Mouse (Mus musculus): ENCODE measurements at regions not wholly inside any gene's neighbourhood (a gene's known extent, or its start where the extent isn't known, plus 50 kb on each side); places are given as distances from the start of the nearest gene placed in this dataset.

DNA sequence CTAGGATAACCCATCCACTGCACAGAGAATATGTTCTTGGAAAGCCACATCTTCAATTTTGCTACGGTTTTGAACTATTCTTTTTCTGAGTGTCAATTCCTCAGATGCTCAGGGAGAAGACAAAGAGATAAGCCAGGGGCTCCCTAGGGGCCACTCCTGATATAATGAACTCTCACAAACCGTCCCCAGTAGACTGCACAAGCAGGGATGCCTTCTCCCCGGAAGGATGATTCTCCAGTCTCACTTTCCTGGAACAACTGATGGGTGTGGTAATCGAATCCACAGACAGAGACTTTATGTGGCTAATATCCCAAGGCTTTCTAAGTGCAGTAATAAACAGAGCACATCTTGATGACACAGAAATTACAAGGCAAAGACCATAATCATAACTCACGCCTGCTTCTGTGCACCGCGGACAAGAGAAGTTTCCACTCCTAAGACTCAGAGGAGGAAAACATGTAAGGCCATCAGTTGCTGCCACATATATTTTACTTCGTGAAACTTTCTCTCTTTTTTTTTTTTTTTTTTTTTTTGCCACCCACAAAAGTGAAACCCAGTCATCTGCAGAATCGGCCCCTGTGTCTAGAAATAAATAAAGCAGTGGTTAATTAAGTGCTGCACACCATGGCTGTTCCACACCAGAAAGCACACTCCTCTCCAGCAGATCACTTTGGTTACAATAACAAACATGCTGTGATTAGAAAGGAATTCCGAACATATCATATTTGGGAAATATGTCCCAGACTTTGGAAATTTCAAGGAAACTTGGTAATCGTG is 433.8 kb downstream of the Gsdmc2 start:
- no peak for ATAC-seq (replicated peaks; ENCODE audit: low FRiP score, poor library complexity, severe bottlenecking)

DNA sequence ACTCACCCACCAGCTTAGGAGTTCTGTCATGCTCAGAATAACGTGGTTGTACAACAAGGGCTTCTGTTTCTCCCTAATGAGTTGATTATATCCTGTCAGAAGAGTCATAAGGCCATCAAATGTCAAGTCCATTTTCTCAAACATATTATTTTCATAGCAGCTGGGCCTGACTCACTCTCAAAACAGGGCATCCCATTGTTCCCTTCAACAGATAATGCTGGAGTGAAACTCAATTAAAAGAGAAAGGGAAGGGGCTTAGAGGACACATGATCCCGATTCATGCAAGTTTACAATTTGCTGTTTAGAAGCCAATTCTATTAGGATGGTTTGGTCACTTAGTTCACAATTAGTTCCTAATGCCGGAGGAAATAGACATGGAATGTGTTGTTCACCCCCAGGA is 444.5 kb downstream of the Gsdmc2 start:
- no peak for ATAC-seq (replicated peaks; ENCODE audit: low FRiP score, poor library complexity, severe bottlenecking)

DNA sequence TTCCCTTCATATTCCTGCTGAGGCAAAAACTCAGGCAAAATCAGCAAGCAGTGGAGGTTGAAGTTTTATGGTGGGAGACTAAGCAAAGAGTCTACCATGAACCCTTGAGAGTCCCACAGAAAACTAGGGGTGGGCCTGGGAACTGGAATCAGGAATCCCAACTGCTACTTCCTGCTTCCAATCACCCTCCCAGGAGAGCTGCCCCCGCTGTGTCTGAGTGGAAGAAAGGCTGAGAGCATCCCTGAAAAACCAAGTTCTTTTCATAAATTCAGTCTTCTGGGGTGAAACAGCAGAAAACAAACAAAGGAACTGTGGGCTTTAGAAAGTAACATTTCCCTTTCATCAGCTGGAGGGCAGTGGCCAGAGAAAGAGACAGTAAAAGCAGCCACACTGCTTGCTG is 445.0 kb downstream of the Gsdmc2 start:
- ATAC-seq (replicated peaks; ENCODE audit: low FRiP score, poor library complexity, severe bottlenecking): no peak

DNA sequence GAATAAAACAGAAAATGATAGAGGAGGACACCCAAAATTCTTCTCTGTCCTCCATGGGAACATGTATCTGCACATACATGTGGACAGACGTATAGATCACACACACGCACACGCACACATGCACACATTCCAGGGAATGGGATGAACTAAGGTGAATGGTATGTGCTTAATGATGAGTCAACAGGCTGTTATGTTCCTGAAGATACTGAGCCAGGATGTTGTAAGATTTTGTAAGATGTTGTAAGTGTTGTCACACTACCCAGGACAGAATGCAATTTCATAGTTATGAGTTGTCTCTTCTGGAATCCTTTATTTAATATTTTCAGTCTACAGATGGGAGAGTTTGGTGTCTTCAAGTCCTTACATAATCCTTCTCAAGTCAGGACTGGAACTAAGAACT is 447.5 kb downstream of the Gsdmc2 start:
- no peak for ATAC-seq (replicated peaks; ENCODE audit: low FRiP score, poor library complexity, severe bottlenecking)

DNA sequence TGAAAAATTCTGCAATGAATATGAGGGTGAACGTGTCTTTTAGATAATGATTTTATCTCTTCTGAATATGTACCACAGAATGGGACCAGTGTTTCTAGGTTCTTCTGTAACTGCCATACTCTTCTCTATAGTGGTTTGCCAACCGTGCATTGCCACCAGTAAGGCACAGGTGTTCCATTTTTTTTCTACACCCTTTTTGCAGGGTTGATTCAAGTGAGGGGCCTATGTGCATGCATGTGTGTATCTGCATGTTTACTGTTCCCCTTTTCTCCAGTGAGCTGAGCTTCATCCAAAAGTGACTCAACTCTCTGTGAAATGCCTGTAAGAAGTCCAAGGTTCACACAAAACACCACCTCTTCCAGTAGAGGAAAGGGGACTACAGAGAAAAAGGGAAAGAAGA is 467.7 kb downstream of the Gsdmc2 start:
- ATAC-seq (replicated peaks; ENCODE audit: low FRiP score, poor library complexity, severe bottlenecking): no peak

DNA sequence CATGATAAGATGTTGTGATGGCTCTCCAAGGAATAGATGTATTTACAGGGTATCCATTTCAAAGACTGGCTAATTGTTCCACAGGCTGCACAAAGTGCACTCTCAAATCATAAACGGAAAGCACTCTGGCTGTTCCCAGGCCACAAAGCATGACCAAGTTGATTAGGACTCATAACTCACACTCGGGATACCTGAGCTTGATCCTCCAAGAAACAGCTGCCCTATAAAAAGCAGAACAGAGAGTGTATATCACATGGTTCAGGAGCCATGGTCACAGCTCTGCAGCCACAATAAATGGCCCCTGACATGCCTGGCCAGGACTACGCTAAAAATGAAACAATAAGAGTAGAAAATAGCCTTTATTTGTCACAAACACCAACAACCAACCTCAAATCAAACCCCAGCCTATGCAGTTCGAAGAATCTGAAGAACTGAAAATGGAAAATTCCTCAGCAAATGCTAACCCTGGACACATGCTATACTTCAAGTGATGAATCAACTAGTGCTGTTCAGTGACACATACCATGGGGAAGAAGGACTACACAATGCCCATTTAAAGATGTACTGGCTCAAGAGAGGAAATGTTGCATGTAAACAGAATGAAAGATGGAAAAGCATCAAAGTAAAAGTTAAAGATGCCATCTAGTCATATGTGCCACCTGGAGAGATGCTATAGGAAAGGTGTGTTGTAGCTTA is 473.5 kb downstream of the Gsdmc2 start:
- no peak for ATAC-seq (replicated peaks; ENCODE audit: low FRiP score, poor library complexity, severe bottlenecking)

DNA sequence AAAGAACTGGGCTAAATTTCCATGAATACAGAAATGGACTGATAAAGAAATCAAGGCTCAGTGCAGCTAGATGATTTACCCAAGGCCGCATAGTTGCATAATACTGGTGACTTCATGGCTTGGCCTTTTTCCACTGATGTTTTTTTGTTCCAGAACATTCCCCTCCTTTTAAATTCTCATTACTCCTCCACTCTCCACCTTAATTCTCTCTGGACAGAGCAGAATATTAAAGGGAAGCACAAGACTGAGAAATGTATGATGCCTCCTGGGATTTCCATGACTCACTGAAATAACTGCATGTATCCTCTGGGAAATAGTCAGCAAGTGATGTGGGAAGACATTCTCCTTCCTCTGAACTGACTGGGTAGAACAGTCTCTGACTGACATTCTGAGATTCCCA is 480.5 kb downstream of the Gsdmc2 start:
- ATAC-seq (replicated peaks; ENCODE audit: low FRiP score, poor library complexity, severe bottlenecking): no peak

DNA sequence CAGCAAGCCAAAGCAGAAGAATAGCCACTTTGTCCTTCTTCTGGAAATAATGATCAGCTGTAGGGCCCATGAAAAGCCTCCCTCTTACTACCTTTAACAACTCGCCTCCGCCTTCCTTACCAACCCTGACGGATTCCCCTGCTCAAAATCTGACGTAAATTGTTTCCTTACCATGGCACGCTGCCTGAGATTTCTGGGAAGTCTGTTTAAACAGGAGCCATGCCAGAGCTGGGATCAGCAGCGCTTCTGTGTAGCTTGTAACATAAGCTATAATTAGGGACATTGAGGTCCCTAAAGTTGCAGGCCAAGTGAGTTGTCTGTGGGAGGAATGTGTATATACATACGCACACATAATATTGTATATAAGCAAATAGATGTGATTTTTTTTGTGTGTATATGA is 484.6 kb downstream of the Gsdmc2 start:
- no peak for ATAC-seq (replicated peaks; ENCODE audit: low FRiP score, poor library complexity, severe bottlenecking)

DNA sequence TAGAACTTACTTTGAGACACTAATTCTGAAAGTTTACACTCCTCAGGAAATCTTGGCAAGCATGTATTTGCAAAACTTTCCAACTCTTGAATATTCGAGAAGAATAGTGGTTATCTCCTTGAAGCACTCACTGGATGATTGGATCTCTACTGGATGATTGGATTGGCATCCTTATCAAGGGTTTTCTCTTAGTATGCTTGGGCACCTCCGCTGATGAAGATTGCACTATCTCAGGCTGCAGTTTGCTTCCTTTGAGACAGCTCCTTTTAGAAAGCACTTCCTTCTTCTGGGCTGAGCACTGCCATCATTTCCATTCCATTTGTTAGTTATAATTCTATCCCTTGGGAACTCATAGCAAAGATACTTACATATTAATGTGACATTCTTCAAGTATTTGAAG is 503.2 kb downstream of the Gsdmc2 start:
- no peak for ATAC-seq (replicated peaks; ENCODE audit: low FRiP score, poor library complexity, severe bottlenecking)

DNA sequence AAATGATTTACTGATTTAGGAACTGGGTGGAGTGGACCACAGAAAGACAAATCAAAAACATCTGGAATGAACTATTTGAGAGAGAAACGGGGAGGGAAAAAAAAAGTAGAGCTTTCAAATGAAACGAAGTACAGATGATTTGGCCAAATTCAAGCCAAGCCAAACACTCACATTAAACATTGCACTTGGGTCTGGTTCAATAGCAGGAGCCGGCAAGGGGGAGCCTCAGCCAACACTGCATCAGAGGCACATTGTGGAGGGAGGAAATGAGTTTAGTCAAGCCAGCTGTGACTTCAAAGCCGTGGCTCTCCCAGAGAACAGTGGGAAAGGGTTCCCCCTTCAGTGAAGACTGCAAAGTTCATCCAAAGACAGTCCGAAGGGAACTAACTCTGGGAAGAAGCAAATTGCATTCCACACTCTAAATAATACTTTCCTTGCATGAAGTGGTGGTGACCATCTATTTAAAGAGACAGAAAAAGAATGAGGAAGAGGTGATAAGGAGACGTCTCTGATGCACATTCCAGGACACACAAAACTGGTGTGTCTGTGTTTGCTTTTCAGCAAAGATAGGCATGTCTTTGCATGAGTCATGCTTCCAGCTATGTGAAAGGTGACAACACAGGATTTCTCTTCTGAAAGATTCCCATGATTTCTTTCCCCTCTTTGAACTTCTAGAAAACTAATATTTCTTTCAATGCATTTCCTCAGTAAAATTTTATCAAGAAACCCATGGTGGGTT is 504.5 kb downstream of the Gsdmc2 start:
- no peak for ATAC-seq (replicated peaks; ENCODE audit: low FRiP score, poor library complexity, severe bottlenecking)

DNA sequence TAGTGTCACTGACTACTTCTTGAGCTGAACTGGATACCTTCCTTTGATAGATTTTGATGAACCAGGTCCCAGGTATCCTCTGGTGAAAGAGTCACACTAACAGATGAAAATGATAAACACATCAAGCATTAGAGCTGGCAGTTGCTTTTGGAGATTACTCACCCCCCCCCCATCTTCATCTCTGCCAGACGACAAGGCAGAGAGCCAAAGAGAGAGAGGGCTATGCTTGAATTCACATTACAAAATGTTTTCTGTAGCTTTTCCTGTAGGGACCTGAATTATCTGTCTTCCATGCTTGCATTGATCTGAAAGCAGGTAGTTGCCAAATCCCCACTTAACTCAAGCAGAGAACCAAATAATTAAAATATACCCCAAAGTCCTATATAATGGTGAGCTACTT is 525.3 kb downstream of the Gsdmc2 start:
- ATAC-seq (replicated peaks; ENCODE audit: low FRiP score, poor library complexity, severe bottlenecking): no peak

DNA sequence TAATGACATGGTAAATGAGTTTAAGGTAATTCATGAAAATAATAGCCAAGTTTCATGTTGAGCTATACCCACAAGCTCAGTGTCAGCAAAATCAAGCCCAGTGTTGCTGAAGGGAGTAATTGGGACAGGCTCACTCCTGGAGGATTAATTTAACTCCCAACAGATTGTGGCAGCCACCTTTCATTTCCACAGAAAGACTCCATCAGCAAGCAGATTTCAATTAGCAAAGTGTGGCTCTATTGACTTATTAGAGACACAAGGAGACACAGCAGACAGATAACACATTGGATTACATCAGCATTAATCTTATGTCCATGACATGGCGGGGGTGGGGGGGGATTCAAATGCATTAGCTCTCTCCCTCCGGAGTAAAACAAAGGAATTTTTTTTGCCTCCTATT is 534.6 kb downstream of the Gsdmc2 start:
- ATAC-seq (replicated peaks; ENCODE audit: low FRiP score, poor library complexity, severe bottlenecking): no peak

DNA sequence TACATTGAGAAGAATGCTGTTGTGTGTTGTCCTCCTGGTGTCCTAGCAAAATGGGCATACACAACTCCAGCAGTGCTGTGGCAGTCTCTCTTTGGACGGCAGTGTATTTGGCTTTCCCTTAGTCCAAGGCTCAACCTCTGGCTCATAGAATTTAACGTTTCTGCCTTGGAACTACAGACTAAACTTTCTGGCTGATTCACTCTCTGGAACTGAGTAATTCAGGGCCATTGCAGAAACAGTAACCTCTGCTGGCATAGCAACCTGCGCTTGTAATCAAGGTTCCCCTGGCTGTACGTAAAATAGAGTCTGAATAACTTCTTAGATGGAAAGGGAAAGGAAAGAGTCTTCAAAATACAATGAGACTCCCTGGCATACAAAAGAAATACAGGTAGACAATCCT is 545.7 kb downstream of the Gsdmc2 start:
- ATAC-seq (replicated peaks; ENCODE audit: low FRiP score, poor library complexity, severe bottlenecking): no peak

DNA sequence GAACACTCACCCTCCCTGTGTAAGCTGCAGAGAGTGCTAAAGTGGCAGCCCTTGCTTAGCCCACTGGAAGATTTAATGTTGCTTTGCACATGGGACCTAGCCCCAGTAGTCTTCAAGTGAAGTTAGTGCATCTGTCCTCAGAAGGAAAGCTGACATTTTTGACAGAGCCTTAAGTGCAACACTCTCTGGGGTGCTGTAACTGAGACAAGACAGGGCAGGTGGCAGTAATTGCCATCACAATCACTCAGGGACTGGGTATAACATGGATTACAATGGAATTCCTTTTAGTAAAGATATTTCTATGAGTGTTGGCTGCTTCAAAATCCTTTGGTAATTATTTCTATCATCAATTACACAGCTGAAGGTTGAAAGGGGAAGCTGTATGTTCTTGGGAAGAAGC is 556.4 kb downstream of the Gsdmc2 start:
- no peak for ATAC-seq (replicated peaks; ENCODE audit: low FRiP score, poor library complexity, severe bottlenecking)

DNA sequence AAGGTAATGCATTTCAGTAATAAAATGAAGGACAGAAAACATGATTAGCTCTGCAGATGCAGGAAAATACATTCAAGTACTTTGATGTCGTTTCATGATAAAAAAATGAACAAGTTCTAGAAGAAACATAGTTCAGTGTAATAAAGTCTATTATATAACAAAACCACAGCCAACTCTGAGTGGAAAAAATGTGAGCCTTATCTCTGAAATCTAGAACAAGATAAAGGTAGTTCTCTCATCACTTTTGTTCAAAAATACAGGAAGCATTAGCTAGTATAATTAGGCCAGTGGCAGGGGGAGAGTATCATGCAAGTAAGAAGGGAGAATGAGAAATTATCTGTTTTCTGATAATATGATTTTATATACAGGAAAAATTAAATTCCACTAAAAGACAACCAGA is 559.0 kb downstream of the Gsdmc2 start:
- ATAC-seq (replicated peaks; ENCODE audit: low FRiP score, poor library complexity, severe bottlenecking): no peak

DNA sequence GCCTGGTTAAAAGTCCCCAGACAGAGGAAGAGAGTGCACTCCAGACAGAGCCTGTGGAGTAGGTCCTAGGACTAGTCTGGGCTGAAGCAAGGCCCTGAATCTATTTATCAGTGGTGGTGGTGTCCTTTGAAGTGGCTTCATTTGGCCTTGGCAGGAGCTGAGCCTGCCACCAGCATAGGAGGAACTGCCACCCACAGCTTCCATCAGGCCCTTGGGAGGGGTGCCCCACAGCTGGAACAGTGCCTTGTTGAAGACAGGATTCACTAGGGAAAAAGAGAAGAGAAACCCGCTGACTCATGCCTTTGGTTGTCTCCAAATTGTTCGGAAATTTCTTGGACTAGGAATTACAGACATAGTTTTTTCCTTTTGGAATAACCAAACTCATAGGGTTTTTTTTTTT is 574.6 kb downstream of the Gsdmc2 start:
- ATAC-seq (replicated peaks; ENCODE audit: low FRiP score, poor library complexity, severe bottlenecking): no peak

DNA sequence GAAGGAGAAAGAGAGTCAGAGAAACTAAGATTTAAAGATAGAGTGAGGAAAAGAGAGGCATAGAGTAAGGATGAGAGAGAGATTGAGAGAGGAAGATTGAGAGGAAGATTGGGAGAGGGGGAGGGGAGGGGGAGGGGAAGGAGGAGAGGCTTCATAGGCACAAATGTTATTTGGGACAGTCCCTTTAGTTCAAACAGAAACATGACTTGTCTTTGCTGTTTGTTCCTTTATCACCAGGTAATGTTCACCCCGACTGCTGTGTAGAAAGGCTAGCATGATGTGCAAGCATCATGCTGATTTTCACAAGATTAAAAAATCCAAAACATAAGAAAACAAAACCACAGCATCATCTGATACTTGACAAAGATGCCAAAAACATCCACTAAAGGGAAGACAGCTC is 579.1 kb downstream of the Gsdmc2 start:
- ATAC-seq (replicated peaks; ENCODE audit: low FRiP score, poor library complexity, severe bottlenecking): no peak

DNA sequence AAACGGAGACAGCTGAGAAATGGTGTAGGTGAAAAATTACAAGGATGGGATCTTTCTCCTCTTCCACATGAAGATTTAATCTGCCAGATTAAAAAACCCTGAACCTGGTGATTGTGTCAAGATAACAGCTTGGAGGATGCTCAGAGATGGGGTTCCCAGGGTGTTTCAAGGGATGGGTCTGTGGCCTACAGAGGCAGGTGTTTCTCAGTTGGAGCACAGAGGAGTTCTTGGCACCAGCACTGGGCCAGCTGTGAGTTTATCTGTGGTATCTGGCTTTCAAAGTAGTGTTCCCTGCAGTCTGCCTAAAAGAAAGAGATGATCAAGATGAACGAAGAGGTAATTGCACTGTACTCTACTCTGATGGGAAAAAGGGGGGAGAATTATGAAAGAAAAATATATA is 589.2 kb downstream of the Gsdmc2 start:
- ATAC-seq (replicated peaks; ENCODE audit: low FRiP score, poor library complexity, severe bottlenecking): no peak

DNA sequence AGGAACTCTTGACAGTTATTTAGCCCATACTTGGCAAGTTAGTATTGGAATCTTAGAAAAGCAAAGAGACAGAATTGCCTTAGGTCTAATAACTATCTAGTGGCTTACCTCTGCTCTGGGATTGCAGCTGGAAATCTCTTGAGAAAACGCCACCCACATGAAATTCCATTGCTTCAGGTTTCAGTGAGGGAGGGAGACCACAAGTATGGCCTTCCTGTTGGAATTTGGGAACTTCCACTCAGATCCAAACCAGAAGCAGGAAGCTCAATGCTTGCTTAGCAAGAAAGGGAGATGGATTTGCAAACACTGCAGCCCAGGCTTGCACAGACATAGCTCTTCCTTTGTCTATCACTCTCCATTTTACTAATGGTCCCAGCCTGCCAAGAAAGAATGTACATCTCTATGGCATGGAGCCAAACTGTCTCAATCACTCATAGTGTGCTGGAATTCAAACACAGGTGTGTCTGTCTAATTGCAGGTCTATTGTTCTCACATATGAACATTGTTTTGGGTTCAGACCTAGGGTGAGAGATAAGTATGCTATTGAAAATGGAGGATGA is 592.1 kb downstream of the Gsdmc2 start:
- no peak for ATAC-seq (replicated peaks; ENCODE audit: low FRiP score, poor library complexity, severe bottlenecking)

DNA sequence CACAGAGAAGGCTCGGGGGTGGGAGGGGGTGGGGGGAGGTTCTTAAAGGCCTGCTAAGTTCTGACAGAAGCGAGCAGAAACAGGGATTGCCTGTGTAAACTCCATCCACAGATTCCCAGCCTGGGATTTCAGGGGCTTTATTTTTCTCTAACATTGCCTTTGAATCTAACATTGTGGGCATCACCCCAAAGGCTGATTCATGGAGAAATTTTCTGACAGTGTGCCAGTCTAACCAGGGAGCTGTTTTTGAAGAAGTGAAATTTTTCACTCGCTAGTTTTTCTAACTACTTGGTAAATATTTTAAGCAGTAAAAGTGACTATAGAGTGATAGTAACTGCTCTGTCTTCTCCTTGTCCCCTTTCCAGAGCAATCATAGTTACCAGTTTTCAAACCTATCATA is 606.4 kb downstream of the Gsdmc2 start:
- ATAC-seq (replicated peaks; ENCODE audit: low FRiP score, poor library complexity, severe bottlenecking): no peak
